ENCODE assay signal across 13 mouse cellular contexts in the genomic region with DNA sequence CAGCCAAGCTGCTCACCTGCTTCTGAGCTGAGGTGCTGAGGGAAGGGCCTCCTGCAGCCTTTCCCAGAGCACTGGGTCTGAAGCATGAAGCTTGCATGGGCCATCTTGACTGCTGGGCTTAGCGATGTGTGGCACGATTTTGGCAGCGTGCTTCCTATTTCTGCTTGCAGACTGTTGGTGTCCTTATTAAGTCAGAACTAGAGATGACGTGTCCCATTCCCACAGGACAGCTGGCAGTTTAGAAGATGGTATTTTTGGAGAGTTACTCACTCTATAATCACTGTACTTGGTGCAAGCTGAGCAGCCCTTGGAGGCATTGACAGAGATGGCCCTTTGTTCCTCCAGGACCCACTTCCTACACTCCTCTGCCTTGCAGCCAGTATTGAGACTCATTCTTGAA.
DNase-seq lines count a peak whose midpoint lies in the region; TF ChIP-seq lines count a peak whose summit lies in the region.
"Had no signal": no experiment of that assay in that cellular context is flagged by ENCODE, and none has a peak within 500 bp of the region (broad histone marks: within the 10 kb centered on the region; RNA-seq: fewer than 3 reads in every experiment).

No protein-coding gene starts in this region.

- H3K4me3 ChIP-seq in cortical plate, adult 2 months (ENCODE audit: insufficient read depth, low read length), result no peak overlapping the region
- H3K4me3 ChIP-seq in midbrain, embryonic 10.5 days, result no peak overlapping the region
- H3K4me3 ChIP-seq: forebrain, embryonic 13.5 days; megakaryocyte, embryonic 14.5 days; neural tube, embryonic 13.5 days had no signal

- TF ChIP-seq POLR2A in cortical plate, adult 2 months (IDR thresholded peaks at IDR 0.05; ENCODE audit: extremely low read depth, insufficient read depth, low read length), result 0 out of 2 replicates have a peak, but pooled peaks have one; percentile 34

- intact Hi-C loops in heart, postnatal 36 days (cut with DNase I), result no loop called here

- no peak for TF ChIP-seq CTCF in cortical plate, adult 2 months (IDR thresholded peaks at IDR 0.05; ENCODE audit: extremely low read depth, insufficient read depth, low read length)

- DNase-seq in heart, postnatal 4 days, result peak; percentile 5
- no peak for DNase-seq in heart, postnatal 36 days
- peak; percentile 76 for DNase-seq in left cerebral cortex, adult 11 months (ENCODE audit: low spot score)
- peak; percentile 97 for DNase-seq in telencephalon, adult 2 months (ENCODE audit: low read depth, low spot score)
- DNase-seq in thymus, postnatal 10 days (ENCODE audit: low spot score in 2 of 2), result no peak
- no peak for DNase-seq in adrenal gland, adult 8-10 months
- no peak for DNase-seq in midbrain, embryonic 10.5 days (ENCODE audit: low spot score)

- H3K4me1 ChIP-seq in cortical plate, adult 2 months (ENCODE audit: control insufficient read depth, insufficient read depth, low read length), result peaks cover 4% of the 10 kb centered on the region; the same call in 1 of the 2 replicates
- H3K4me1 ChIP-seq in midbrain, embryonic 10.5 days, result no peaks in the 10 kb centered on the region
- H3K4me1 ChIP-seq: forebrain, embryonic 13.5 days; megakaryocyte, embryonic 14.5 days; neural tube, embryonic 13.5 days had no signal

- H3K9me3 ChIP-seq in midbrain, embryonic 10.5 days (replicated peaks), result no peaks in the 10 kb centered on the region
- H3K9me3 ChIP-seq: forebrain, embryonic 13.5 days; neural tube, embryonic 13.5 days had no signal

- 90% methylated on average over 4 of the region's 4 CpGs for WGBS in midbrain, embryonic 10.5 days

- H3K27me3 ChIP-seq in midbrain, embryonic 10.5 days (ENCODE audit: low read depth, poor library complexity, severe bottlenecking), result no peaks in the 10 kb centered on the region
- H3K27me3 ChIP-seq: forebrain, embryonic 13.5 days; megakaryocyte, embryonic 14.5 days; neural tube, embryonic 13.5 days had no signal

- H3K36me3 ChIP-seq in midbrain, embryonic 10.5 days, result no peaks in the 10 kb centered on the region
- H3K36me3 ChIP-seq: neural tube, embryonic 13.5 days had no signal

- H3K27ac ChIP-seq in cortical plate, adult 2 months (ENCODE audit: insufficient read depth, low read length), result no peak overlapping the region
- H3K27ac ChIP-seq in midbrain, embryonic 10.5 days (replicated peaks), result no peak overlapping the region
- H3K27ac ChIP-seq: forebrain, embryonic 13.5 days; kidney, postnatal 0 days; liver, embryonic 14.5 days; neural tube, embryonic 13.5 days had no signal

Comparison
In these comparisons a context has a peak if more than half of its experiments do, and no peak if none do; other contexts are left out.
1. DNase-seq: peak in heart, postnatal 4 days (single experiment), left cerebral cortex, adult 11 months (single experiment) and telencephalon, adult 2 months (single experiment); none in heart, postnatal 36 days (0 of 2), thymus, postnatal 10 days (0 of 2), adrenal gland, adult 8-10 months (single experiment) and midbrain, embryonic 10.5 days (single experiment).